Mouse (Mus musculus) left cerebral cortex, postnatal 36 days (tissue): ENCODE data around the gene Nudt15. TPM values are rescaled to one million over a fixed set of nuclear protein-coding genes. Genes with fewer than 3 reads are reported as not detected.

Experiments used
- DNase-seq, 2 experiments: peaks; one replicate each; pipeline ENCODE4 v3.0.0; 2021 to 2022; ENCODE audit warnings: low spot score in 2 of 2, mixed read lengths in 1 of 2
- intact Hi-C: fragments of 180-260 bp; cut with DNase I; formaldehyde crosslinking; loops from one replicate; pipeline ENCODE4 v1.15.1; 2025
- total RNA-seq, 2 experiments: library from RNA; stranded (reverse); gene quantifications; 2 replicates each; pipeline ENCODE4 v1.2.3; 2021

The Nudt15 gene
- total RNA-seq, 2 experiments from 2014 or later: 5.2 to 6.5 TPM

DNA sequence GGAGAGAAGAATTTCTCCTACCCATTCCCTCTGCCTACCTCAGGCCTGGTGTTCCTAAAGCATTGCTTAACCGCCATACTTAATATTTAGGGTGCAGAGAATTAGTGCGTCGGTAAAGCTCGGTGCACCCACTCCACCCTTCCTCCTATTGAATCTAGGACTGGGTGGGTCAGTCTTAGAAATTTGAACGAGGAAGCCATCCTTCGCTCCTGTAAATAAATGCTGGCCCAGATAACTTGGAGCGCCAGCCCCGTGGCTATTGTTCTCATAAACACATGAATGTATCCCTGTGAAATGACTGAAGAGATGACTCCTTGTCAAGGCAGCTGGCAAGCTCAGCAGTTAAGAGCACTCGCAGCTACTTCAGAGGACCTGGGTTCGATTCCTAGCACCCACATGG, 71.0 kb downstream of the Nudt15 start:
- intact Hi-C loops: loop anchor here (10.0 kb wide), 1 partner anchor 362 kb away; no protein-coding TSS in a partner anchor
- no peak for DNase-seq

DNA sequence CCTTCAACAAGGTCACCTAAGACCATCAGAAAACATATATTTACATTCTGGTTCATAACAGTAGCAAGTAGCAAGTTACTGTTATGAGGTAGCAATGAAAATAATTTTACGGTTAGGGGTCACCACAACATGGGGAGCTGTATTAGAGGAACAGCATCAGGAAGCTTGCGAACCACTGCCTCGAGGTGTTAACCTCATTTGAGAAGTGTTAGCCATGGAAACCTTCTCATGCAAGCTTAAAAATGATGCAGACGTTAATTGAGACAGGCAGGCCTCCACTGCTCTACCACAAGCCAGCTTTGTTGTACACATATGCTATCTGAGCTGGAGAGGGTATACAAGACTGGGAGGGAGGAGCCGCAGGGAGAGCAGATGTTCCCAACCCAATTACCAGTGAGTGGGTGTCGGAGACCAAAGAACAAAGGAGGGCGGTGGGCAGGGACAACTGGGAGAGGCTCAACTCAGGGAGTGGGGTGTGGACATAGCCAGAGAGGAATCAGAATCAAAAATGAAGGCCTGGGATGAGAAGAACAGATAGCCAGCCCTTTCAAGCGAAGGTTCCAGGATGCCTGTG, 71.6 kb downstream of the Nudt15 start:
- intact Hi-C loops: loop anchor here (10.0 kb wide), 1 partner anchor 362 kb away; no protein-coding TSS in a partner anchor
- DNase-seq: no peak

DNA sequence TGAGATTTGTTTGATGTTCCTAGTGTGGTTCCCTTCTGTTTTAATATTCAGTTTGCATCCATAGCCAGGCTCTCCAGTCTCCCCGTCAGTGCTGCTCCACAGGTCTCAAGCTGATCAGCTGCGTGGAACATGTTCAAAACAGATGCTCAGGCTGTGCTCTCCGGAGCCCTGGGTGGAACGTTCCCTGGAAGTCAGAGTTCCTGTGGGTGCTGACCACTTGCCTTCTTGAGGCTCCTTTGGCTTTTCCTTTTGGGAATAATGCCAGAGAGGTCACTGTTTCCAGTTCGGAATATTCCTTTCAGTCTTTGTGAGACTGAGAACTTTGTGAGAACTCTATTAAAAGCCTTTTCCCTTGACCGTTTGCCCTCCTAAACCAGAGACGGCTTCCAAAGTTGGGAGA, 72.5 kb downstream of the Nudt15 start:
- intact Hi-C loops: loop anchor here (2.0 to 10.0 kb wide), 2 partner anchors 91 to 361 kb away; partner anchors contain the start of gene Itm2b

DNA sequence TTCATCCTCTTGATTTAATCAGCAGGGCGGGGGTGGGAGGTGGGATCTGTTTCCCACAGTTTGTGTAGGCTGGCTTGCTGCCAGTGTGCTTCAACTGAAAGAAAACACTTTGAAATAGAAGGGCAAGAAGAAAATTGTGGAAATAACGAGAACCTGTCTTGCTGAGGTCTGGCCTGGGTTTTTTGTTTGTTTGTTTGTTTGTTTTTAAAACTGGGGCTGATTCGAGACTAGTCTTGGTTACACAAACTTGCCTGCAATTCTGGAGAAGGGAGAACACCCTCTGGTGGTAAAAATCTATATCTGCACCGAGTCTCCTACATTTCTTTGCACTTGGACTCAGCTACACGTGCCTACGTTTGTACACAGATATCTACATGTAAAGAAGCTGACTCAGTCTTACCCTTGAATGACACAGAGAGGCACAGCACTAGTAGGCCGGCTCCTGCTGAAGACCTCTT, 73.4 kb downstream of the Nudt15 start:
- intact Hi-C loops: loop anchor here (2.0 to 10.0 kb wide), 3 partner anchors 90 to 360 kb away; partner anchors contain the start of genes Itm2b and Rb1
- DNase-seq: peak; percentile 19 to 45

More for the DNA sequence above, 72.5 kb downstream of the Nudt15 start:
- no peak for DNase-seq

DNA sequence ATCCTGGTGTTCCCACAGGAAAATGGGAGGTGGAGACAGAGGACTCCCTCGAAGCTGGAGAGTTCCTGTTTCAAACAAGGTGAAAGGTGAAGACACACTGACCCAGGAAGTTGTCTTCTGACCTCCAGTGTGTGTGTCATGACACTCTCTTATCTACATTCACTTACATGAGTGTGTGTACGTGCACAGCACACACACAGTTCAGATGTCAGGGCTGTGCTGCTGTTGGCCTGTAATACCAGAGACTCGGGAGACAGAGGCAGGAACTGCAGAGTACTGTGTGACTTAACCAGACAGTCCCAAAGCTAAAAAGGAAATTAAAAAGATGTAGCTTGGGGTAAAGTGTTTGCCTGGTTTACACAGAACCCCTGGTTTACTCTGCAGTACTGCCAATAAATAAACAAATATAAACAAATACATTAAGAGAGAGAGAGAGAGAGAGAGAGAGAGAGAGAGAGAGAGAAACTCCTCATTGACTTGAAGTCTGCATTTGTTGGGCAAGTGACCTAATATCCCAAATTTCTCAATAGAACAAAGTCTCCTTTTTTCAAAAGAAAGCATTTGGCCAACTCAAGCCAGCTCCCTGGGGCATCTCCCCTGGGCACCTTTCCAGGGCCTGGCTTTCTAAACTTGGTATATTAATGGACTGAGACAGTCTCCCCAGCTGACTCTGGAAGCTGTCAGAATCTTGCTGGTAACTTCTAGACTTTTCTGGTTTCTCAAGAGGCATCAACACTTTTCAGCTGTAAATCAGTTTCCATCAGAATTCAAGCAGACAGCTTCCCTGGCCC, 74.2 kb downstream of the Nudt15 start:
- no peak for DNase-seq
- intact Hi-C loops: loop anchor here (2.0 to 10.0 kb wide), 3 partner anchors 89 to 359 kb away; partner anchors contain the start of genes Itm2b and Rb1

DNA sequence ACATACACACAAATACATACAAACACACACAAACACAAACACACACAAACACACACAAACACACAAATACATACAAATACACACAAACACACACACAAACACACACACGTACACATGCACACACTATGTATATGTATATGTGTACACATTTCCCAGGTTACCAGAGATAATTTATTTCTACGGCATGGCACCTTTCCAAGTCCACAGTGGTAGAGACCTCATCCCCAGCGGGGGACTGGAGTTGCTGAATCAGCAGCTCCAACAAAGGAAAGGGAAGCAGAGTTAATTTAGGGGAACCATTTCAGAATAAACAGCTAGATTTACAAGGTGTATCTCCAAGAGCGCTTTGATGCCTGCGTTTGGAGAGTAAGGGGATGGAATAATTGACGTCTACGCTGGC, 75.8 kb downstream of the Nudt15 start:
- DNase-seq: no peak
- intact Hi-C loops: loop anchor here (5.0 to 10.0 kb wide), 2 partner anchors 145 to 357 kb away; partner anchors contain the start of gene Rb1

DNA sequence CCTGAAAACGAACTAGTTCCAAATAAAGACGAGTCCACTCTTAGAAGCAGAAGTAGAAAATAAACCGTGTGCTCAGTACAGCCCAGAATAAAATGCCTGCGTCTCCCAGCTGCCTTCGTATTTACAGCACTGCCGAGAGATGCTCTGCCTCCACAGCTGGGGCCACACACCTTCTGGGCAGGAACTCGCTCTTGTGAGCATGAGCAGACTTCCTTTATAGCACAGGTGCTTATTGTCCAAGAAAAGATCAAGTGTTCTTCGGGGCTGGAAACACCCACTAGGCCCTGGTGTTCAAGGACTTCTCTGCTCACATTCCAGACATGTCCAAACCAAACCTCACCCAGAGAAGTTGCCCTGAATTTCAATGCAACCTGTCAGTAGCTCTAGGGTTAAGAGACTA, 77.4 kb downstream of the Nudt15 start:
- peak in 1 of 2 experiments; percentile 21 for DNase-seq
- intact Hi-C loops: loop anchor here (5.0 to 10.0 kb wide), 2 partner anchors 143 to 356 kb away; partner anchors contain the start of gene Rb1

DNA sequence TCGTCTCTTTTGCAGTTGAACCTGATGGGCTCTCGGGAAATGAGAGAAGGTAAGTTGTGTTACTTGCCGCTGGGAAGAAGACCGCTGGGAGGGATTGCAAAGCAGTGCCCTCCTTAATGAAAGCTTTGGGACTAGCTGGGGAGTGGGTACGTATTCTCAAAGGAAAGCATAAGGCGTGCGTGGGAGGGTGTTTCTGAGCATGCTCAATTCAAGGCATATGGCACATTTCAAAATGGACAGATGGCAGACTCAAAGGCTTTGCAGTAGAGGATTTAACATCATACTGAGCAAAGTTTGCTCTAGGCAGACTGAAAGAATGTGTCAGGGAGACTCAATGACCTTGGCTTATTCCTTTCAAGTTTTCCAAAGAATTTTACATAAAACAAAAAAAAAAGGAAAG, 78.5 kb downstream of the Nudt15 start:
- intact Hi-C loops: no loop called here
- peak; percentile 69 to 82 for DNase-seq

Other genes with a start within 250 kb of the Nudt15 start
- 10 to 100 TPM; 27.4 to 33.2 TPM for gene Rb1, start 222.4 kb downstream of the Nudt15 start, total RNA-seq
- 100 to 1,000 TPM; 725 to 789 TPM for gene Itm2b, start 163.0 kb downstream of the Nudt15 start, total RNA-seq
- 10 to 100 TPM; 28.4 to 28.7 TPM for gene Med4, start 38.2 kb downstream of the Nudt15 start, total RNA-seq
- gene Sucla2, start 22.9 kb downstream of the Nudt15 start, total RNA-seq: 100 to 1,000 TPM; 143 TPM
- not detected for gene Gm21750, start 113.0 kb upstream of the Nudt15 start, total RNA-seq